Mouse (Mus musculus) embryo, embryonic 11 days (tissue): ENCODE measurements at regions not wholly inside any gene's neighbourhood (a gene's known extent, or its start where the extent isn't known, plus 50 kb on each side); places are given as distances from the start of the nearest gene placed in this dataset.

Source experiments
- DNase-seq: peaks from one replicate; pipeline ENCODE4 v3.0.0-alpha.2; 2015

DNA sequence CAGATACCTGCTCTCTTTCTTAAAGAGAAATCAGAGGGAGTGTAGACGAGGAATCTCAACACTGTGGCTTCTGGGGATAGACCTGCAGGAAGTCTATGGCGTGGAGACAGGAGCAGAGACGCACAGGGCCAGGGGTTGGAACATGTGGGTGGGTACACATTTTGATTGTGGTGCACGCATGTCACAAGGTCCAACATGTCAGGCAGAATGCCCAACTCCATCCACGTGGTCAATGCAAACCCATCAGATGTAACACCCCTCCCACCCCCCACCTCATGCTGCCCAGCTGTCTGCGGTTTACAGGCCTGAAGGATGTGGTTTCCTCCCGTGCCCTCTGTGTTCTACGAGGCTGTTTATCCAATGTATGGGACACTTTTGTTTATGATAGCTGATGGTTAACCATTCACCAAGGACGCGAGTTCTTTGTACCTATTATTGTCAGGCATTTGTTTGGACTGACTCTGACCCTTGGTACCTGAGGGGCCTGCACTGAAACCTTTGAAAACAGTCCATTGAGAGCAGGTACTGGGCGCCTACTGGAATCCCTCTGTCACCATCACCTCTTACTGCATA is 142.2 kb downstream of the Irs2 start:
- DNase-seq = no peak

DNA sequence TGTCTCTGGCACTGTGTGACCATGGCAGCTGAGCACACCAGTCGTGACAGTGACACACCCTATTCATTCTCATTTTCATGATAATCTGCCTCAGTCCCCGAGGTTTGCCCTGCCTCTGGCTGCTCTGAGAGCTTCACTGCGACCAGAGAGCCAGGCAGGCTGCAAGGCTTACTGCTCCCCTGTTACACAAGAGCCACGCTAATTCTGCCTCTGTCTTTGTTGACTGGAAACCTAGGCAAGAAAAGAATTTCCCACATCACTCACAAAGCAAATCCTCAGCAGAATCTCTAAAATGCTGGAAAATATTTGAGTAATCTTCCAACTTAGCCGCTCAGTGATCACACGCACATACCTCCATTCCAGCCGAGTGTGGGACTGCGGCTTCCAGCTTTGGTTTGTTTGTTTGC is 142.8 kb downstream of the Irs2 start:
- DNase-seq = no peak

DNA sequence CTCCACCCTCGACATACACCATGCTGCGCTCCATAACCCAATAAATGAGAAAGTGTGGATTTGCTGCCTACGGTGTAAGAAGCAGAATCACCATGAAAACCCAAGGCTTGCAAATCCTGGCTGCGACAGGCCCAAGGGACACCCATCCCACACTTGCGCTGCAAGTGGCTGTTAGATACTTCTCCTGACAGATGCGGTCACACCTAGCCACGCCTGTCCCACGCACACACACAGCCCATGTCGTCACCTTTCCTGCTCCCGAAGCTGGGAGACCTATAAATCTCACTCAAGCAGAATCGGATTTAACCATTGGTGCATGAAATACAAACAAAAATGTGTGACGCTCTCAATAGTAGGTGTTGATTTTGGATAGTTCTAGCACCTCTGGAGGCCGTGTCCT is 145.8 kb downstream of the Irs2 start:
- no peak for DNase-seq

DNA sequence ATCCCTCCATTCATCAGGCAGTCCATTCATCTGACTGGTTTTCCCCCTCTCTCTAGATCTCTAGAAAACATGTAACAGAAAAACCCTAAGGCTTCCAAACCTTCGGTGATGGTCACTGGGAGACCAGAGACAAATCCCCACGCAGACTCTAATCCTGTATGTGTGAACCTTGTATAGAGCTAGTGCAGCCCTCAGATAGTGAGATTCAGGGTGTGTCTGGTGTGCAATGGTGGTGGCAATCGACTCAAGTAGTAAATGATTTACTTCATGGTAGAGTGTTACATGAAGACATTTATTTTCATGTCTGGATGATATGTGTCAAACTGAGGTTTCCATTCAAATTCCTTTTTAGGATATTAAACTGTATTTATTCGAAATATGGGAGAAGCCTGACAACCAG is 147.4 kb downstream of the Irs2 start:
- DNase-seq = no peak

DNA sequence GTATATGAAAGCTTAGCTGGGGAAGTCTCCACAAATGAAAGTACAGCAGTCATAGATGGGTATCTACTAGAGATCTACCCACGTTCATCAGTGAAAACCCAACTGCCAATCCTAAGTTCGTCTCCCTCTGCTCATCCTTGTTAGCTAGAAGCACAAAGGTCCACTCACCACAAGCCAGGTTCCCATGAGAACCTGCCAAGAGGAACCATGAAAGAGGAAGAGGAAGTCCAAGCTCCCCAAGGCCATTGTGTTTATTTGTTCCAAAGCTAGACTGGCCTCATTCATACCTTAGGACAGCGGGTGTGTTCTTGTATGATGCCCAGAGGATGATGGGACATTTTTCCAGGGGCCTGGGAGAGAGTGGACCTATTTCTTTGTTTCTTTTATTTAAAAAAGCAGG is 150.4 kb downstream of the Irs2 start:
- DNase-seq = no peak

DNA sequence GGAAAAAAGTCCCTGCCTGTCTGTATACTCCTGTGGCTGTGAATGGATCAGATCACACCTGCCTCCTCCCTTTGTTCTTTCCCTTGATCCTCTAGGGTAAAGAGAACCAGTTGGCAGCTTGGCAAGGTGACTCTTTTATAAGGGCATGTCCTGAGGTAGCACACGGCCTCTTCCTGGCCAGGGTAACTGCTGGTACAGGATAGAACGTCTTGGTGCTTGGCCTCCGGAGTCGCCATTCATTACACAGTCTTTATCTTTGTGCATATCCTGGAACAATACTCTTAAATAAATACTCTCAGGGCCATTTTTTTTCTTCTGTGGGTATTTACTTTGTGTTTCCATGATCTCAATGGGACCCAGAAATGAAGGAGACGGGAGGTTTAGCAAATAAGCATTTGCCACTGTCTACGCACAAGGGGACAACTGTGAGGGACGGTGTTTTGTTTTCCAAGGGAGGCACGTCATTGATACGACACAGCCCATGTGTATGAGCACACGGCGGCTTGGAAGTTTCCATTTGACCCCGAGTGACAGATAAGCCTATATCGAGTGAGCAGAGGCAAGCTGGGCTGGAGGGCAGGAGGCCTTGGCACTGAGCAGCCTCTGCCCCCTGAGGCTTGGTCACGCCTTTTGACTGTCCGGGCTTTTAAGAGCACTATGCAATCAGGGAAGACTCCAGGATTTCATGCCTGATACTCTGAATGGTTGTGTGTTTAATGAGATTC is 151.1 kb downstream of the Irs2 start:
- no peak for DNase-seq

DNA sequence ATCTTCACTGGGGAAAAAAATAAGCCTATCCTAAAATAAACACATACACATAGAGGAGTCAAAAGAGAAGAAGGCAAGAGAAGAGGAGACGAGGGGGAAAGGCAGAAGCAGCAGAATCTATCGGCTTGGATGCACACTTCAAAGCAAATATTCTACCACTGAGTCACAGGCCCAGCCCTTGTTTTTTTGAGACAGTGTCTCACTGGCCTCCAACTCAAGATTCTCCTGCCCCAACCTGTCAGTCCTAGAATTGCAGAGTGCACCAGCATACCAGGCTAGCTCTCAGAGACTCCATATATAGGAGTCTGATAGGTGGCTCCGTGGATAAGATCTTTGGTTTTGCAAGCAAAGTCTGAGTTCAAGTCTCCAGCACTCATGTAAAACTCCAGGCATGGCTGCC is 152.6 kb downstream of the Irs2 start:
- DNase-seq = no peak

DNA sequence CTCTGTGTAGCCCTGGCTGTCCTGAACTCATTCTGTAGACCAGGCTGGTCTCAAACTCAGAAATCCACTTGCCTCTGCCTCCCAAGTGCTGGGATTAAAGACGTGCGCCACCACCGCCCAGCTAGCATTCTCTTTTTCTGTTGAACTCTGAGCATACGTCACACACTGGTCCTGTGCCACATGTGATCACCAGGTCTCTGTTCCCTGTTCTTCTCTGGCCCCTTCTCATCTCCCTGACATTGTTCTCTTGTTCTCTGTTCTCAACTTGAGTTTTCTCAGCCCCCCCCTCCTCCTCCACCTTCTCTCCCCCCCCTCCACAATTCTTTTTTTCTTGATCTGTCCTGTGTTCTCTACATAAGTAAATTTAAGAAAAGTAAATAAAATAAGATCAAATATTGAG is 153.1 kb downstream of the Irs2 start:
- DNase-seq = no peak

DNA sequence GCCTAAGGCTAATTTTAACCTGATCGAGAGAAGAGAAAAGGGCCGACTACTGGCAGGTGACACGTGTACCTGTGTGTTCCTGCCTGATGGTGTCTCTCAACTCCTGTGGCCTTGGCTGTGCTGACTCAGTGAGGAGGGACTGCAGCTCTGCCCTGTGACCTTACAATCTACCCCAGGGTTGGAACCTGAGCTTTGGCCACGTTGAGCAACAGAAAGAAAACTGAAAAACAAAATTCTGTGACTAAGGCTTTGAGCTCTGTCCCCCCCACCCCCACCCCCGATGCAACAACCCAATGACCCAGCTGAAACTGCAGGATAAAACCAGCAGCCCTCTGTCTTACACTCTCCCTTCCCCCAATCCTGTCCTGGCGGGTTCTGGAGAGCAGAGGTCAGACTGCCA is 153.7 kb downstream of the Irs2 start:
- DNase-seq = no peak

DNA sequence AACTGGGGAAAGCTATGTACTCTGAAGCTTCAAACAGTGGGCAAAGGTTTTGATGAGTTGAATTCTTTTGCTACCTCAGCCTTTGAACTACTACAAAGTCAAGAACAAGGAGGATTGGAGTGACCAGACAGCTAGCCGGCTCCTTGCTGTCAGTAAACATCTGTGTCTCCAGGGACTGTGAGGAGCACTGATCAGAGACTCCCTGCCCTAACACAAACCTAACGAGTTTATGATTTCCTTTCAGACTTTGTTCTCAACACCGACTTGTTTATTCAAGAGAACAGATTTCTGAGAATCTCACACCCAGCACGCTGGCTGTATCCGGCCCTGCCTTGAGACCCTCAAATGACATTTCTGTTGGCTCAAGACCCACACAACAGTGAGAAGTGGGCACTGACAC is 154.4 kb downstream of the Irs2 start:
- DNase-seq = no peak

DNA sequence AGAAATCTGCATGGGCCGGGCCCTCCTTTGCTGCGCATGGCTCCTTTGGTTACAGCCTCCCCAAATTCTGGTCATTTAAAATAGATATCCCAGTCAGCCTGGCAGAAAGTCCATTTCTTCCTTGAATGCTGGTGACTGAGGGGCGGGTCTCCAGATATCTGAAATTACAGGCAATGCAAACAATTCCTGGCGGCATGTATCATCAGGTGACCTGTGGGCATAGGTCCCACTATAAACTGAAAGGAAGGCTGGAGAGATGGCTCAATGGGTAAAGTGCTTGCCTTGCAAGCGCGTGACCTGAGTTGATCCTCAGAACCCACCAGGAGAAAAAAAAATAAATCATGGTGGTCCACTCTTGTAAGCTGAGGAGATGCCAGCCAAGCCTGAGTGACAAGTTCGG is 158.3 kb downstream of the Irs2 start:
- DNase-seq = no peak

DNA sequence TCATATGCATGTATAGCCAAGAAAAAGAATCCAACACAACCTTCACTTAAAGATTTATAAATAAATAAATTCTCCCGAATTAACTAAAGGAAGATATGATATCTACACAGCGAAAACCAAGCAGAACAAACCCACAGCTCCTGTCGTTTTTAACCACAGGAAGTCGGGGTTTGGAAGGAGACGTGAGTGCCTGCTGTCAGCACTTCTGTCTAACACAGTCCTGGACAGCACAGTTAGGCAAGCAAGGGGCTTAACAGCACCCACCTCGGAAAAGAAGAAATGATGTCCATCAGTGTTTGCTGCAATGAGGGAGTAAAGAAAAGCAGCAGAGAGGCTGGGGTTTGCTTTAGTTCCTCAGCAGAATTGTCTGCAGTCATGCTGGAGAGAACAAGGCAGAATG is 162.7 kb downstream of the Irs2 start:
- DNase-seq = no peak

DNA sequence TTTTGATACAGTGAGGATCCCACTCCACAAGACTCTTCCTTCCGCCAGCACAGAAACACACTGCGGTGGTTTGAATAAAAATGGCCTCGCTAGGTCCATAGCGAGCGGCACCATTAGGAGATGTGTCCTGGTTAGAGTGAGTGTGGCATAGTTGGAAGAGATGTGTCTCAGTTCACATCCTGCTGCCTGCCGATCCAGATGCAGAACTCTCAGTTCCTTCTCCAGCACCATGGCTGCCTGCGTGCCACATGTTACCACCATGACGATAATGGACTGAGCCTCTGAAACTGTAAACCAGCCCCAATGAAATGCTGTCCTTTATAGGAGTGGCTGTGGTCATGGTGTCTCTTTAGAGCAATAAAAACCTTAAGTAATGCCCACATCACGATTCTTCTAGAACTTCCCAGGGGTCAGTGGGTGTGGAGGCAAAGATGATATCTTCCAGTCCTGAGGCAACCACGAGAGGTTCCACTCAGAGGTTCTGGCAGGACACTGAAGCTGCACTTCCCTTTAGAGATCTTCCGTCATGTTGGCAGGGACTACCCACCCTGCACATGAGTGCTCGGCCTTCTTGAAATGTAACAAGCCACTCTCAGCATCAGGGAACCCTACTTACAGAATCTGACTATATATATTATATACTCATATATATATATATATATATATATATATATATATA is 167.3 kb downstream of the Irs2 start:
- no peak for DNase-seq

DNA sequence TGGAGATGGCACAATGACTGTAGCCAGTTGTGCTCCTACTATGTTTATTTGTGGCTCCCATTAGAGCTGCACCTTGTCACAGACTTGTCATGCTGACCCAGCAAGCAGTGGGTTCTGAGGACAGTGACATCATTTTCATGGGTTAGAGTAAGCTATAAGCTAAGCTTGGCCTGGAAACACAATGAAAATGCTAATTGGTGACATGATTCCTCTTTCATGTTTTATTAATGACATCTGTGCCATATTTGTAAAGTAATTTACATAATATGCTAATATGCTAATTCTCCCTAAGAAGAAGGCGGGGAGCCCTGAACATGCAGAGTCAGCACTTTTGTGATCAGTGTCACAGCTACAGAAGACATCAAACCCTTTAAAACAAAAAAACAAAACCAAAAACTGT is 168.2 kb downstream of the Irs2 start:
- DNase-seq = no peak

DNA sequence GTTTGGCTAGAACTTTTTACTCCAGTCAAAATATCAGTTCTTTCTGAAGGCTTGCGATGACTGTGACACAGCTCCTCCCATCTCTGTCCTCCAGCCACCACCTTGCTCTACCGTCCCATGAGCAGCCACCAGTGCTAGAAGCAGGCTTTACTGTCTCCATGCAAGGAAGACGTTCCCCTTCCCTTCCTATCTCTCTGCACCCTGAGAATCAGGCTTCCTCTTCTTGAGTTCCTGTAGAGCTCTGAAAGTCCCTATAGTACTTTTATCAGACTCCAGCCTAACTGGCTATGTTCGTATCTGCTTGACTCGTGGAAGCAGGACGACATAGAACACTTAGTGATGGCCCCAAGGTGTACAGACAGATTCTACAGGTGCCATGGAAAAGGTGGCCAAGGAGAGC is 173.2 kb downstream of the Irs2 start:
- DNase-seq = no peak

DNA sequence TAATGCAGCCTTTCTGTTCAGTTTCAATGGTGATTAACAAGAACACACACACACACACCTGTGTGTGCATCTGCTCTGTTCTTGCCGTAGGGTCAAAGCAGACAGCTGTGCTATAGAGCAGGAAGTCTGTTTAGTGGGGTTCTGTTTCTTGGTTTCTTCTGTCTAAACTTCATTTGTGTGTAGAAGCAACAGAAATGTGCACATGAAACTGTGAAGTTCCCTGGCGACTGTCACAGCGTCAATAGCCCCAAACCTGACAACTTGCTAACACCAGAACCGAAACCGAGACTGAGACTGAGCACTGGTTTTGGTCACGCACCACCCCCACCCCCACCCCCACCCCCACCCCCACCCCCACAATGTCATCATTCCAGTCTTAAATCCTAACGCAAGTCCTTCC is 176.4 kb downstream of the Irs2 start:
- DNase-seq = no peak

DNA sequence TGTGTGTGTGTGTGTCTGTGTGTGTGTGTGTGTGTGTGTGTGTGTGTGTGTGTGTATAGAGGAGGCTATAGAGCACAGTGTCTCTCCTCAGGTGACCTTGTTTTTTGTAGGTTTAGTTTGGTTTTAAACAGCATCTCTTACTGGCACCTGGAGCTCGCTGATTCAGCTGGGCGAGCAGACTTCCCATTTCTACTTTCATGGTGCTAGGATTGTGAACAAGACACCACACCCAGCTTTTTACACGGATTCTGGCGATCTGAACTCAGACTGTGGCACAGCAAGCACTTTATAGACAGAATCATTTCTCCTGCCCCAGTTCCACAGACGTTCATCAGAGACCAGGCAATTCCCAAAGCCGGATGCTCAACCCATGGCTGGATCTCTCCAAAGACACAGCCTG is 177.0 kb downstream of the Irs2 start:
- DNase-seq = no peak

DNA sequence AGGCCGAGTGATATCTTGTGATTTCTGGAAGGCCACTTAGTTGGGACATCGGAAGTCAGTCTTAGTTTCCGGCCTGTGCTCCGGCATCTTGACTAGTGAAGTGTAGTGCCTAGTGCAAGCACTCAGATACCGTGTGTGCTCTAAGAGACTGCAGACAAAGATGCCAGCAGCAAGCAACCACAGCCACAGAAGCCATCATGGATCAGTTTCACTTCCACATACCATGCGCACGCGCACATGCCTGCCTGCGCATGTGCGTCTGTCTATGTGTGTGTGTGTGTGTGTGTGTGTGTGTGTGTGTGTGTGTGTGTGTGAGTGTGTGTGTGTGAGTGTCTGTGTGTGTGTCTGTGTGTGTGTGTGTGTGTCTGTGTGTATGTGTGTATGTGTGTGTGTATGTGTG is 177.4 kb downstream of the Irs2 start:
- DNase-seq = no peak

DNA sequence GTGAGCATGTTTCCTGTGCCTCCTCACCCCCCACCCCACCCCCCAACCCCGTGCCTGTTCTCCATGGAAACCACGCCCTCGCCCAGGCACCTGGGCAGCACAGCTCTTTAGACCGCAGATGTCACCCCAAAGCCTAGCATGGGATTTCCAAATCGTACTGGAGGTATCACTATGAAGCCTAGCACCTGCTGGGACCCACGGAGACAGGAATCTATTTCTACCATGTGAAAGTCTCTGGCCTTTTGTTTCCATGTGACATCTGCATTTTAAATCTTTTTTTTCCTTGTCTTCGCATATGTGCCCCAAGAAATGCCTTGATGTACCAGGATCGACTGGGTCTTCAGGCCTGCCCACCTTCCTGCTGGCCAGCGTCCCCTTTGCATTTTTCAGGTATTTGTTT is 179.7 kb downstream of the Irs2 start:
- no peak for DNase-seq

DNA sequence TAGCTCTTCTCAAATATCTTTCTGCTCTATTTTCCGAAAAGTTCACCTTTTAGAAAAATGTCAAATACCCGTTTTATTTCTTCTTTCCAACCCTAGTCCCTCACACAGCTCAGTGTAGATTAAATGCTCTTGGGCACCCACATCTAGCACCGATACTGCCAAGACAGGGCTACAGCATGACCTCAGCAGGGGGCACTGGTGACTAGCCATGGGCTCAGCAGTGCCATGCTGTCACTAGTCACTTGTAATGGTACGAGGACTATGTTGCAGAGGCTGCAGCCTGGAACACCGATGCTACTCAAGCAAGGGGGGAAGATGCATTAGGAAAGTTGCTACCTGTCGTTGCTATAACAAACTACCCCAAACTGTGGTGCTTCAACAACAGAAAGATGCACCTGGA is 180.7 kb downstream of the Irs2 start:
- no peak for DNase-seq

DNA sequence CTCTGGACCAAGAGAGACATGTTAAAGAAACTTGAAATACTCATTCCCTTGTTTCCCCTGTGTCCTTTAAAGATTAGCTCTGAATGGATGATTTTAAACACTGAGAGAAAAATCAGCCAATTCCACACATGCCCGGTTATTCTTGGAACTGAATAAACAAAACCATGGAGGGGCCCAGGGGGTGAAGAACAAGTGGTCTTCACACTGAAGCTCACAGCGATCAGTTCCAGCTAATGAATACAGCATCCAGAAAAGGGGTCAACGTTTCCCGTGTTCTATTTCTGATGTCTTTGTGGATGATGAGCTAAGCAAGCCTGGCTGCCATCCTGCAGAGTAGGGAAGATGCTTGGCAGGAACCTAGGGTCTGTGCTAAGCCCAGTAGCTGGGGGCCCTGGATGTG is 182.3 kb downstream of the Irs2 start:
- DNase-seq = no peak

DNA sequence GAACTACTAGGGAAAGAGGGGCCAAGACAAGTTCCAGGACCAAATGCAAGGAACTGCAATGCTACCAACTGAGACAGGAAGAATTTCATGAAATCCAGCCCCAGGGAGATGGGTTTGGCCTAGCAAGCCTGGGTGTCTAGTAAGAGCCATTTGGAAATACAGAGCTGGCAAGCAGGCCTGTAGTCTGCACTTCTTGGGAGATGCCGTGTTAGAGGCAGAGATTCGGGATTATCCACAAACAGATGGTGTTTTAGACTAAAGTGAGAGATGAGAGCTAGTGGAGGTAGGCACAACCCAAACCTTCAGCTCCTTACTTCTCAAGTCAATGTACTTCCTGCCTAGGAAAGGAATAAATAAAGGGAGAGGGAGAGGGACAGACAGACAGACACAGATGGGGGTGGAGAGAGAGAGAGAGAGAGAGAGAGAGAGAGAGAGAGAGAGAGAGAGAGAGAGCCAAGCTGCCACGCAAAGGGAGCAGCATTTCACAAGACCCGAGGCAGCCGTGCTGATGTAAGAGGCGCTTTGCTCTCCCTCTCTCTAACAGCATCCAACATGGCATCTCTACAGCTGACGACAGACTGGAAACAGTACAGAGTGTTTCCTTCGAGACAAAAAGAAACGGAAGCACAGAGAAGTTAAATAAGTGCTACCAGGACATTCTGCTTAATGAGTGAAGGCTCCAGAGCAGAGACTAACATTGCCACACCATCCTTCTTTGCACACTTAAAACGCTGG is 182.9 kb downstream of the Irs2 start:
- no peak for DNase-seq

DNA sequence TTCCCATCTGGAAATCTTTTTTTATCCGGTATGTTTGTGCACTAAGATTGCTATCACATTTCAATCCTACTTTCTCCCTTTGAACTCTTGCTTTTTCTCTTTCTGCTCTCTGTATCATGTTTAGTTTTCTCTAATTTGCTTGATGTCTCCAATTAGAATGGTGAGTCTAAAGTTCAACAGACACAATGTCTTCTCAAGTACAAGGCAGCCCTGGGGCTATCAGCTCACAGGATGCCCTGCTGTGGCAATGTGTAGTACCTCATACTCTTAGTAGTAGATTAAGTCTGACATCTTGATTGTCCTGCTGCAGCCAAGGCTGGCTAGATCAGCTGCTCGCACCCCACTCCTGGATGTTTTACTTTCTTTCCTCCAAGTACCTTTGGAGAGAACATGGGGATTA is 186.4 kb downstream of the Irs2 start:
- peak; percentile 24 for DNase-seq

DNA sequence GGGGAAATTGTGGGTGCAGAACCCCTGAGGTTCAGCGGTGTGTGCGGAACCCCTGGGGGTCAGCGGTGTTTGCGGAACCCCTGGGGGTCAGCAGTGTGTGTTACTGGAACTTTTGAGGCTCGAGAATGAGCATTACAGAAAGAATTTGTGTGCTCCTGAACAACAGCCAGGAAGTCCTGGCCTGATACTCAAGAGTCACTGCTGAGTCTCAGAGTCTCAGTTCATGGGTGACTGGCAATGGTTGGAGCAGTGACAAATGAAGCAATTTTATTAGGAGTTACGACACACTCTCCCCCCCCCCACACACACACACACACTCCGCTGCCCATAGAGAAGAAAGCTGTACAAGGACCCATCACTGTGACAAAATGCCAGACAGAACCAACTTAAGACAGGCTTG is 193.8 kb downstream of the Irs2 start:
- DNase-seq = no peak
